In the genomic region with DNA sequence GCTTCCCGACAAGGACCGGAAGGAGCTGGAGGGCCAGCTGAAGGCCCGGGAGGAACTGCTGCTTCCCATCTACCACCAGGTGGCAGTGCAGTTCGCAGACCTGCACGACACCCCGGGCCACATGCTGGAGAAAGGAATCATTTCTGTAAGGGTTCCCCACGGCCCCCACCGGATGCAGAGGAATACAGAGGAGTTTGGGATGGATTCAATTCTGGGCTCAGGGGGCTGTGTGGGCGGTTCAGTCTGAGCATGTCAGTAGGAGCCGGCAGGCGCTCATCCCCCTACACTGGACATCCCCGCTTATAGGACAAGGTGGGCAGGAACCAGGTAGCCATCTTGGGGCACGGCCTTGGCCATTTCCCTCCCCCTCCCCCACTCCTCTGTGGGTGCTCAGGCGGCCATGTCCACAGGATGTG, we compare ENCODE assay signal across 7 mouse cellular contexts. TPM values are rescaled to one million over a fixed set of nuclear protein-coding genes. Genes with fewer than 3 reads are reported as not detected.
A peak's percentile ranks its signal among the peaks of the same experiment; 100 is the strongest.
DNase-seq lines count a peak whose midpoint lies in the region; ATAC-seq lines count a peak whose summit lies in the region.

No protein-coding gene starts in this region.

- H3K4me1 ChIP-seq in intestine, embryonic 16.5 days (ENCODE audit: control insufficient read depth, insufficient read depth, low read length) = peaks cover 4% of the 10 kb centered on the region; the same call in 1 of the 2 replicates
- H3K4me1 ChIP-seq in midbrain, embryonic 14.5 days (ENCODE audit: control insufficient read depth, insufficient read depth, low read length) = peaks cover 8% of the 10 kb centered on the region

- peak overlapping the region; percentile 37 for H3K4me2 ChIP-seq in intestine, embryonic 16.5 days (ENCODE audit: low read depth, low read length)
- H3K4me2 ChIP-seq in midbrain, embryonic 14.5 days (ENCODE audit: low read length) = peak overlapping the region; percentile 42

- no peak overlapping the region for H3K27ac ChIP-seq in intestine, embryonic 16.5 days (ENCODE audit: low read length)
- H3K27ac ChIP-seq in midbrain, embryonic 14.5 days (replicated peaks; ENCODE audit: low read depth, low read length) = no peak overlapping the region

- H3K9me3 ChIP-seq in intestine, embryonic 16.5 days (ENCODE audit: control insufficient read depth, low read length) = no peaks in the 10 kb centered on the region
- no peaks in the 10 kb centered on the region for H3K9me3 ChIP-seq in midbrain, embryonic 14.5 days (ENCODE audit: control insufficient read depth, low read length)

- no peaks in the 10 kb centered on the region for H3K36me3 ChIP-seq in intestine, embryonic 16.5 days (ENCODE audit: control insufficient read depth, insufficient read depth, low read length)
- H3K36me3 ChIP-seq in midbrain, embryonic 14.5 days (ENCODE audit: control insufficient read depth, insufficient read depth, low read length) = no peaks in the 10 kb centered on the region

- peak; percentile 59 to 83 for DNase-seq in adrenal gland, adult (ENCODE audit: inconsistent age in 2 of 2, low spot score in 1 of 2)
- peak; percentile 80 for DNase-seq in gastrocnemius, postnatal 14 days
- peak; percentile 86 for DNase-seq in left cerebral cortex, postnatal 4 days
- peak; percentile 93 for DNase-seq in midbrain, embryonic 14.5 days
- DNase-seq in spleen, postnatal 10 days (ENCODE audit: low spot score in 2 of 2) = peak; percentile 31 to 73

- no peak overlapping the region for H3K4me3 ChIP-seq in intestine, embryonic 16.5 days (ENCODE audit: low read length)
- H3K4me3 ChIP-seq in midbrain, embryonic 14.5 days (replicated peaks; ENCODE audit: low read depth, low read length) = no peak overlapping the region

- WGBS in intestine, embryonic 16.5 days = 14% methylated on average over 14 of the region's 14 CpGs
- WGBS in midbrain, embryonic 14.5 days = 17% methylated on average over 14 of the region's 14 CpGs

- no peaks in the 10 kb centered on the region for H3K27me3 ChIP-seq in intestine, embryonic 16.5 days (replicated peaks; ENCODE audit: control insufficient read depth, insufficient read depth, low read length)
- H3K27me3 ChIP-seq in midbrain, embryonic 14.5 days (ENCODE audit: control insufficient read depth, insufficient read depth, low read length) = no peaks in the 10 kb centered on the region; the same call in 1 of the 2 replicates

- H3K9ac ChIP-seq in intestine, embryonic 16.5 days (ENCODE audit: low read depth, low read length) = no peak overlapping the region
- peak overlapping the region; percentile 29; the same call in 1 of the 2 replicates for H3K9ac ChIP-seq in midbrain, embryonic 14.5 days (replicated peaks; ENCODE audit: low read length)

- peak; percentile 66; the same call in 1 of the 2 replicates for ATAC-seq in common myeloid progenitor, adult 5-6 weeks (replicated peaks; ENCODE audit: low read depth, poor library complexity, severe bottlenecking)
- ATAC-seq in intestine, embryonic 16.5 days = peak; percentile 53; the same call in 1 of the 2 replicates
- ATAC-seq in midbrain, embryonic 14.5 days (ENCODE audit: low FRiP score, low TSS enrichment) = peak; percentile 57; the same call in 1 of the 2 replicates

- intact Hi-C loops in gastrocnemius, postnatal 14 days (cut with DNase I; ENCODE audit: low total_unique reads) = loop anchor here (2.0 kb wide), 1 partner anchor 61 kb away; no protein-coding TSS in a partner anchor
- intact Hi-C loops in left cerebral cortex, postnatal 4 days (cut with DNase I) = loop anchor here (2.0 kb wide), 1 partner anchor 61 kb away; no protein-coding TSS in a partner anchor

RNA-seq across cellular contexts. Expression of gene Foxn4, which starts 25.4 kb away (rescaled TPM):
- not detected in 2 replicates for total RNA-seq in common myeloid progenitor, adult 5-6 weeks (2017)
- total RNA-seq in gastrocnemius, postnatal 14 days (2021) = not detected
- polyA plus RNA-seq in intestine, embryonic 16.5 days (2015; fragmentation: Nextera tagmentation; extraction: Ambion mirVana) = not detected in 2 replicates
- under 1 TPM in 1 of 2 experiments, not detected in 1; 0.16 TPM for total RNA-seq in left cerebral cortex, postnatal 4 days (2021)
- polyA plus RNA-seq in midbrain, embryonic 14.5 days (2014; fragmentation: Nextera tagmentation; extraction: Ambion mirVana) = 0.36 and 1.5 TPM in 2 replicates

RNA-seq across cellular contexts. Expression of gene Myo1h, which starts 40.8 kb away (rescaled TPM):
- total RNA-seq in common myeloid progenitor, adult 5-6 weeks (2017) = 0.73 and 1.3 TPM in 2 replicates
- 1 to 10 TPM in 1 of 2 experiments, not detected in 1; 1.1 TPM for total RNA-seq in gastrocnemius, postnatal 14 days (2021)
- 5.1 and 5.9 TPM in 2 replicates for polyA plus RNA-seq in intestine, embryonic 16.5 days (2015; fragmentation: Nextera tagmentation; extraction: Ambion mirVana)
- 1 to 10 TPM; 1.1 TPM for total RNA-seq in left cerebral cortex, postnatal 4 days (2021)
- 0.34 and 0.74 TPM in 2 replicates for polyA plus RNA-seq in midbrain, embryonic 14.5 days (2014; fragmentation: Nextera tagmentation; extraction: Ambion mirVana)
